Mouse (Mus musculus): ENCODE measurements around the gene Rbm8a. TPM values are rescaled to one million over a fixed set of nuclear protein-coding genes. Genes with fewer than 3 reads are reported as not detected.
A peak's percentile ranks its signal among the peaks of the same experiment; 100 is the strongest.

The Rbm8a gene
- polyA plus RNA-seq (2015; fragmentation: Nextera tagmentation; extraction: Ambion mirVana), result 54.6 and 56.5 TPM in 2 replicates

DNA sequence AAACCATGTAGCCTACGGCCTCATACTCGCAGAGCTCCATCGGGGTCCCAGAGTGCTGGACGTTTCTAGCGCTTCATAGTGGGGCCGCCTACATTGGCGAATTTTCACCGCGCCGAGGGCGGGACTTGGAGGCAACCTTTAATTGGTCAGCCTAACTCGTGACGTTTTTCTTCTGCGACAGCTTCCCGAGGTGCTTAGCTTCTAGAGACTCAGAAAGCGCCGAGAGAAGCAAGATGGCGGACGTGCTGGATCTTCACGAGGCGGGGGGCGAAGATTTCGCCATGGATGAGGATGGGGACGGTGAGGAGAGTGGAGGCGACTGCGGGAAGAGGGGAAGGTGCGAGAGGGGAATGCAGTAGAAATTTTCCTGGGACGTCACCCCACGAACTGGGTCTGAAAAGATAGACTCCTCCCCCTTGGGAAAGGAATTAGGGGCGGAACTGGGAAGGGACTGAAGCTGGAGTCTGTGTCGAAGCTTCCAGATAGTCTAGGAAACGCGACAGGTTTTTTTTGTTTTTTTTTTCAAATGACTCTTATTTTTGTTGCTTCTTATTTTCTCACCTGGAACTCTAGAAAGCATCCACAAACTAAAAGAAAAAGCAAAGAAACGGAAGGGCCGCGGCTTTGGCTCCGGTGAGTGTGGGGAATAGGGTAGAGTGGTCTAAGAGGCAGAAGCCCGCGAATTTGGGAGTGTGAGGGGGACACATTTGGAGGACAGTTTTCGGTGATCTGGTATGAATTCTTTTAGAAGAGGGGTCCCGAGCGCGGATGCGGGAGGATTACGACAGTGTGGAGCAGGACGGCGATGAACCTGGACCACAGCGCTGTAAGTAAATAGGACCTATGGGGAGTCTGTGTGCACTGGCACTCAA is at the start of gene Rbm8a:
Rbm8a (plus strand) TSS at position 205 of the 872 bp plus-strand sequence.
- Histone ChIP-seq H3K9me3 (ENCODE audit: low read length) (no peaks in the 10 kb centered on the region), H3K27ac (ENCODE audit: low read depth) (peak within 1 kb of the TSS; percentile 71), H3K4me1 (ENCODE audit: insufficient read depth) (peaks cover 14% of the 10 kb centered on the region), H3K4me3 (ENCODE audit: low read depth, low read length) (peak within 1 kb of the TSS; percentile 85), H3K4me2 (ENCODE audit: low read depth, low read length) (peak within 1 kb of the TSS; percentile 86), H3K36me3 (replicated peaks; ENCODE audit: insufficient read depth, low read length) (peaks cover 21% of the 10 kb centered on the region), H3K9ac (replicated peaks) (peak within 1 kb of the TSS; percentile 79), H3K27me3 (ENCODE audit: insufficient read depth, low read length) (no peaks in the 10 kb centered on the region)
- DNase-seq (peak; percentile 95), ATAC-seq (peak; percentile 98)
- WGBS (ENCODE audit: insufficient replicate concordance), result 1% methylated on average over 48 of the region's 48 CpGs
- TF ChIP-seq EP300 (IDR thresholded peaks at IDR 0.05; ENCODE audit: low read depth) (peak; percentile 60; the same call in 1 of the 2 replicates), CTCF (IDR thresholded peaks at IDR 0.05; ENCODE audit: low read depth) (no peak)

DNA sequence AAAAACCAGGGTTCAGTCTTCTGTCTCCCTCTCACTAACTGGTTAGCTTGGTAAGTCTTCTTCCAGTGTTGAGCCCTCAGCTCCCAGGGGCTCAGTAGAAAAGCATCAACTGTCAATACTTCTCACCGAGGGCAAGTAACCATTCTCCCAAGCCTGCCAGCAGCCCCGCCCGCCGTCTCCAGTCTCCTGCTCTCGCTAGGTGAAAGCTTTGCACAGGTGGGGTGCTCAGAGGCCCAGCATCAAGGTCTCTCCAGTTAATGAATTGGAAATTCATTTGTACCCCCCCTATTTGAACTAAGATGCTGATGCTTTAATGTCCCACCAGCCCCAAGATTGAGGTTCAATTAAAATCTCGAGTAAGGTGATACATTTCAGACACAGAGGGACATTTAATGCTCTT is 48.6 kb upstream of the Rbm8a start:
- 63% methylated on average over 6 of the region's 6 CpGs for WGBS (ENCODE audit: insufficient replicate concordance)
- no peaks in the 10 kb centered on the region for H3K9me3 ChIP-seq (ENCODE audit: low read length)
- H3K27me3 ChIP-seq (ENCODE audit: insufficient read depth, low read length), result no peaks in the 10 kb centered on the region

DNA sequence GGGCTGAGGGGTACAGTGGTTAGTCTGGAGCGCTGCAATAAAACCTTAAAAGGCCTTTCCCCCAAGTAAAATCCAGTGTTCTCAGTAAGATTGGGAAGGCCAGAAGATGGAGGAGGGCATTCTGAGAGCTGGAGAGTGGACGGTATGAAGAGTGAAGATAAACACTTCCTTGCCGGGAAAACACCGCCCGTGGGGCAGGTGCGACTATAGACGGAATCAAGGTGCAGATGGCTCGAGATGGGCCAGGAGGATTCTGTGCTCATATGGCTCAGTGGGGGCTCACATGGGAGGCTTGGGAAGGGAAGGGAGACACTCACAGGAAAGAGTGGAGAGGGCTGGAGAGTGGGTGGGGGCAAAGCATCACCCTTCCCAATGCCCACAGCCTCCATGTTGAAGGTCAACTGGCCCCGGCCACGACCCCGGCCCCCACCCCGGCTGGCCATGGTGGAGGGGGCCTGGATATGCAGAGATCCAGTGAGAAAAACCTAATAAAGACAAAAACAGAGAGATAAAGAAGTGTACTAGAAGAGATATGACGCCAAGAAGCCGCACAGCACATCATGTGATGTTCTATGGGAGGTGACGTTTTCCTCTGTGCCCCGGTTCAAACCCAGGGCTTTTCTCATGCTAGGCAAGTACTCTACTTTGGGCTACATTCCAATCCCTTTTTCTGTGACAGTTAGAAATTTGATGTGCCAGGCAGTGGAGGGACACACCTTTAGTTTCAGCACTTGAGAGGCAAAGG is 47.8 kb upstream of the Rbm8a start:
- TF ChIP-seq EP300 (IDR thresholded peaks at IDR 0.05; ENCODE audit: low read depth), result no peak
- no peak for TF ChIP-seq CTCF (IDR thresholded peaks at IDR 0.05; ENCODE audit: low read depth)
- ATAC-seq, result no peak
- Histone ChIP-seq H3K4me3 (ENCODE audit: low read depth, low read length) (no peak overlapping the region), H3K36me3 (replicated peaks; ENCODE audit: insufficient read depth, low read length) (no peaks in the 10 kb centered on the region; the same call in 1 of the 2 replicates), H3K4me1 (ENCODE audit: insufficient read depth) (peaks cover 13% of the 10 kb centered on the region; the same call in 1 of the 2 replicates), H3K4me2 (ENCODE audit: low read depth, low read length) (no peak overlapping the region), H3K27me3 (ENCODE audit: insufficient read depth, low read length) (no peaks in the 10 kb centered on the region), H3K9ac (replicated peaks) (no peak overlapping the region), H3K27ac (ENCODE audit: low read depth) (no peak overlapping the region), H3K9me3 (ENCODE audit: low read length) (no peaks in the 10 kb centered on the region)
- WGBS (ENCODE audit: insufficient replicate concordance), result 84% methylated on average over 16 of the region's 16 CpGs
- no peak for DNase-seq

More for the DNA sequence above, 48.6 kb upstream of the Rbm8a start:
- DNase-seq, result no peak
- H3K27ac ChIP-seq (ENCODE audit: low read depth), result no peak overlapping the region
- H3K4me1 ChIP-seq (ENCODE audit: insufficient read depth), result peaks cover 21% of the 10 kb centered on the region
- H3K4me3 ChIP-seq (ENCODE audit: low read depth, low read length), result no peak overlapping the region
- ATAC-seq, result no peak
- H3K9ac ChIP-seq (replicated peaks), result no peak overlapping the region
- no peak overlapping the region for H3K4me2 ChIP-seq (ENCODE audit: low read depth, low read length)
- TF ChIP-seq EP300 (IDR thresholded peaks at IDR 0.05; ENCODE audit: low read depth), result no peak
- TF ChIP-seq CTCF (IDR thresholded peaks at IDR 0.05; ENCODE audit: low read depth), result no peak
- H3K36me3 ChIP-seq (replicated peaks; ENCODE audit: insufficient read depth, low read length), result no peaks in the 10 kb centered on the region; the same call in 1 of the 2 replicates

DNA sequence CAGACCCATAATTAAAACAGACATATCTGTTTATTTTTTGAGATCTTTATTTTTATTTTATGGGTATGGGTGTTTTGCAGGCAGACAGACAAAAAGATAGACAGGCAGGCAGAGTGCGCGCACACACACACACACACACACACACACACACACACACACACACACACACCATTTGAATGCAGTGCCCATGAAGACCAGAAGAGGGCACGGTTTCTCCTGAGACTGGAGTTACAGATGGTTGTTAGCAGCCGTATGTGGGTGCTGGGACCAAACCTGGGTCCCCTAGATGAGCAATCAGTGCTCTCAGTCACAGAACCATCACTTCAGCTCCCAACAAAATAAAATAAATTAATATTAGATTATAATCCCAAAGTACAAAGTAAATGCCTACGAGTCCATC is 46.3 kb upstream of the Rbm8a start:
- Histone ChIP-seq H3K36me3 (replicated peaks; ENCODE audit: insufficient read depth, low read length) (no peaks in the 10 kb centered on the region; the same call in 1 of the 2 replicates), H3K9ac (replicated peaks) (no peak overlapping the region), H3K27me3 (ENCODE audit: insufficient read depth, low read length) (no peaks in the 10 kb centered on the region), H3K9me3 (ENCODE audit: low read length) (peaks cover 4% of the 10 kb centered on the region; the same call in 1 of the 2 replicates), H3K4me3 (ENCODE audit: low read depth, low read length) (no peak overlapping the region), H3K4me2 (ENCODE audit: low read depth, low read length) (no peak overlapping the region), H3K4me1 (ENCODE audit: insufficient read depth) (peaks cover 10% of the 10 kb centered on the region; the same call in 1 of the 2 replicates), H3K27ac (ENCODE audit: low read depth) (no peak overlapping the region)
- ATAC-seq (no peak), DNase-seq (no peak)
- TF ChIP-seq EP300 (IDR thresholded peaks at IDR 0.05; ENCODE audit: low read depth) (no peak), CTCF (IDR thresholded peaks at IDR 0.05; ENCODE audit: low read depth) (peak; percentile 30; the same call in 1 of the 2 replicates)
- WGBS (ENCODE audit: insufficient replicate concordance), result 91% methylated on average over 5 of the region's 5 CpGs

DNA sequence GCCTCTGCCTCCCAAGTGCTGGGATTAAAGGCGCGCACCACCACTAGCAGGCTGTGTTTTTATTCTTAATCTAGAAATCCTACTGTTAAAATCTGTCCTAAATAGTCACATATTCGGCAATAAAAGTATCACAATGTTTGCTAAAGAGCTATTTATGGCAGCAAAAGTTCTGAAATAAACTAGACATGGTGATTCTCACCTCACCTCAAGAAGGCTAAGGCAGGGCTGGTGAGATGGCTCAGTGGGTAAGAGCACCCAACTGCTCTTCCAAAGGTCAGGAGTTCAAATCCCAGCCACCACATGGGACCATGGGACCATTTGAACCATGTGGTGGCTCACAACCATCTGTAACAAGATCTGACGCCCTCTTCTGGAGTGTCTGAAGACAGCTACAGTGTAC is 39.1 kb upstream of the Rbm8a start:
- ATAC-seq (no peak), DNase-seq (no peak)
- Histone ChIP-seq H3K4me2 (ENCODE audit: low read depth, low read length) (no peak overlapping the region), H3K9me3 (ENCODE audit: low read length) (peaks cover 4% of the 10 kb centered on the region; the same call in 1 of the 2 replicates), H3K4me1 (ENCODE audit: insufficient read depth) (peaks cover 9% of the 10 kb centered on the region), H3K4me3 (ENCODE audit: low read depth, low read length) (no peak overlapping the region), H3K9ac (replicated peaks) (no peak overlapping the region), H3K27me3 (ENCODE audit: insufficient read depth, low read length) (peaks cover 9% of the 10 kb centered on the region), H3K27ac (ENCODE audit: low read depth) (no peak overlapping the region), H3K36me3 (replicated peaks; ENCODE audit: insufficient read depth, low read length) (no peaks in the 10 kb centered on the region)
- TF ChIP-seq CTCF (IDR thresholded peaks at IDR 0.05; ENCODE audit: low read depth) (no peak), EP300 (IDR thresholded peaks at IDR 0.05; ENCODE audit: low read depth) (no peak)
- 85% methylated on average over 4 of the region's 4 CpGs for WGBS (ENCODE audit: insufficient replicate concordance)

DNA sequence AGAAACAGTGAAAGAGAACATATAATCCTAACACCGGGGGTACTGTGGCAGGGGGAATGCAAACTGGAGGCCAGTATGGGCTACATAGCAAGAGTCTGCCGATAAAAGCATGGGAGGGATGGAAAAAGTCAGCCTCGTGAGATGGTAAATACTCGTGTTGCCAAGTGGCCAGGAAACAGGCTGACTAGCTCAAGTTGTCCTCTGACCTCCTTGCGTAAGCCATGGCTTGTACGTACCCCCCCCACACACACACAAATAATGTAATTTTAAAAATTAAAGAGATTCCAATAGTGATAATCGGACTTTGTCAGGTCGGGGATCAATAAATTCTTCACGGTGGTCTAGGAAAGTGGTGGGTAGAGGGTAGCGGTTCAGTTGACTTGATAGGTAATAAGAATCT is 36.4 kb upstream of the Rbm8a start:
- Histone ChIP-seq H3K4me2 (ENCODE audit: low read depth, low read length) (peak overlapping the region; percentile 83), H3K9ac (replicated peaks) (peak overlapping the region; percentile 66), H3K4me3 (ENCODE audit: low read depth, low read length) (peak overlapping the region; percentile 67), H3K9me3 (ENCODE audit: low read length) (no peaks in the 10 kb centered on the region), H3K27me3 (ENCODE audit: insufficient read depth, low read length) (peaks cover 36% of the 10 kb centered on the region), H3K27ac (ENCODE audit: low read depth) (peak overlapping the region; percentile 75), H3K36me3 (replicated peaks; ENCODE audit: insufficient read depth, low read length) (no peaks in the 10 kb centered on the region), H3K4me1 (ENCODE audit: insufficient read depth) (peaks cover 30% of the 10 kb centered on the region)
- ATAC-seq, result peak; percentile 44
- TF ChIP-seq EP300 (IDR thresholded peaks at IDR 0.05; ENCODE audit: low read depth) (peak; percentile 27; the same call in 1 of the 2 replicates), CTCF (IDR thresholded peaks at IDR 0.05; ENCODE audit: low read depth) (no peak)
- 1% methylated on average over 10 of the region's 10 CpGs for WGBS (ENCODE audit: insufficient replicate concordance)
- DNase-seq, result no peak
